Mouse (Mus musculus) left cerebral cortex, adult 11 months (tissue): ENCODE data around the gene Rnaseh1.

Experiments used
- DNase-seq: peaks from one replicate; pipeline ENCODE4 v3.0.0; 2022; ENCODE audit warnings: low spot score

Rnaseh1 gene

GRCm38 (mm10) chr12:28667287-28667686 is 17.9 kb downstream of the Rnaseh1 start:
- DNase-seq, result no peak

GRCm38 (mm10) chr12:28674038-28674720 is 24.8 kb downstream of the Rnaseh1 start:
- no peak for DNase-seq

- peak; percentile 83 for DNase-seq
These were observed 25.9 kb downstream of the Rnaseh1 start, which contains the start of gene Adi1 for GRCm38 (mm10) chr12:28675121-28675924. Adi1 (plus strand) TSS chr12:28675231.

- no peak for DNase-seq
These were observed 26.5 kb downstream of the Rnaseh1 start for GRCm38 (mm10) chr12:28675925-28676209.

- DNase-seq, result no peak
These were observed 35.3 kb downstream of the Rnaseh1 start for GRCm38 (mm10) chr12:28684674-28685073.

- no peak for DNase-seq
These were observed 36.4 kb downstream of the Rnaseh1 start for GRCm38 (mm10) chr12:28685771-28686170.

GRCm38 (mm10) chr12:28686199-28686879 is 36.9 kb downstream of the Rnaseh1 start:
- no peak for DNase-seq

GRCm38 (mm10) chr12:28688996-28689395 is 39.6 kb downstream of the Rnaseh1 start:
- no peak for DNase-seq

GRCm38 (mm10) chr12:28690730-28691129 is 41.3 kb downstream of the Rnaseh1 start:
- DNase-seq, result no peak

GRCm38 (mm10) chr12:28693738-28694137 is 44.3 kb downstream of the Rnaseh1 start:
- no peak for DNase-seq

- no peak for DNase-seq
These were observed 44.8 kb downstream of the Rnaseh1 start for GRCm38 (mm10) chr12:28694231-28694630.

GRCm38 (mm10) chr12:28694776-28695175 is 45.4 kb downstream of the Rnaseh1 start:
- DNase-seq, result no peak

GRCm38 (mm10) chr12:28697821-28698595 is 48.6 kb downstream of the Rnaseh1 start:
- no peak for DNase-seq

GRCm38 (mm10) chr12:28699086-28699485 is 49.7 kb downstream of the Rnaseh1 start:
- DNase-seq, result no peak

GRCm38 (mm10) chr12:28699656-28700055 is 50.3 kb downstream of the Rnaseh1 start:
- peak; percentile 83 for DNase-seq

GRCm38 (mm10) chr12:28700101-28700511 is 50.7 kb downstream of the Rnaseh1 start:
- DNase-seq, result no peak

- DNase-seq, result no peak
These were observed 51.2 kb downstream of the Rnaseh1 start for GRCm38 (mm10) chr12:28700561-28701025.

- peak; percentile 68 for DNase-seq
These were observed 51.9 kb downstream of the Rnaseh1 start for GRCm38 (mm10) chr12:28701302-28701701.

- DNase-seq, result no peak
These were observed 55.0 kb downstream of the Rnaseh1 start for GRCm38 (mm10) chr12:28704381-28704780.

- no peak for DNase-seq
These were observed 55.8 kb downstream of the Rnaseh1 start for GRCm38 (mm10) chr12:28705204-28705603.

- DNase-seq, result no peak
These were observed 58.8 kb downstream of the Rnaseh1 start for GRCm38 (mm10) chr12:28708154-28708553.
